Mouse (Mus musculus): ENCODE results near the gene Dock1.
A peak's percentile ranks its signal among the peaks of the same experiment; 100 is the strongest.

The Dock1 gene

GRCm38 (mm10) chr7:134757605-134758004, 87.2 kb downstream of the Dock1 start:
- DNase-seq: no peak

- no peak for DNase-seq
Measured at GRCm38 (mm10) chr7:134761799-134762198, 91.3 kb downstream of the Dock1 start.

GRCm38 (mm10) chr7:134765130-134765529, 94.7 kb downstream of the Dock1 start:
- DNase-seq: no peak

GRCm38 (mm10) chr7:134771314-134771713, 100.9 kb downstream of the Dock1 start:
- DNase-seq: no peak

- peak; percentile 3 for DNase-seq
Measured at GRCm38 (mm10) chr7:134772363-134772762, 101.9 kb downstream of the Dock1 start.

GRCm38 (mm10) chr7:134772867-134773590, 102.6 kb downstream of the Dock1 start:
- no peak for DNase-seq

- no peak for DNase-seq
Measured at GRCm38 (mm10) chr7:134773761-134774415, 103.4 kb downstream of the Dock1 start.

- no peak for DNase-seq
Measured at GRCm38 (mm10) chr7:134774468-134775162, 104.2 kb downstream of the Dock1 start.

- no peak for DNase-seq
Measured at GRCm38 (mm10) chr7:134775671-134776070, 105.2 kb downstream of the Dock1 start.

GRCm38 (mm10) chr7:134776306-134776705, 105.9 kb downstream of the Dock1 start:
- DNase-seq: no peak

- DNase-seq: no peak
Measured at GRCm38 (mm10) chr7:134779761-134780160, 109.3 kb downstream of the Dock1 start.

- DNase-seq: no peak
Measured at GRCm38 (mm10) chr7:134787110-134787509, 116.7 kb downstream of the Dock1 start.

GRCm38 (mm10) chr7:134794889-134795288, 124.4 kb downstream of the Dock1 start:
- DNase-seq: no peak

GRCm38 (mm10) chr7:134800079-134800478, 129.6 kb downstream of the Dock1 start:
- DNase-seq: peak; percentile 5

- DNase-seq: no peak
Measured at GRCm38 (mm10) chr7:134804422-134804821, 134.0 kb downstream of the Dock1 start.

- DNase-seq: no peak
Measured at GRCm38 (mm10) chr7:134806799-134807198, 136.3 kb downstream of the Dock1 start.

GRCm38 (mm10) chr7:134808406-134808805, 138.0 kb downstream of the Dock1 start:
- no peak for DNase-seq

GRCm38 (mm10) chr7:134809241-134809975, 139.0 kb downstream of the Dock1 start:
- DNase-seq: no peak

GRCm38 (mm10) chr7:134818471-134818870, 148.0 kb downstream of the Dock1 start:
- DNase-seq: no peak

GRCm38 (mm10) chr7:134821264-134821663, 150.8 kb downstream of the Dock1 start:
- no peak for DNase-seq

- DNase-seq: no peak
Measured at GRCm38 (mm10) chr7:134822006-134822405, 151.6 kb downstream of the Dock1 start.

GRCm38 (mm10) chr7:134823891-134824290, 153.4 kb downstream of the Dock1 start:
- no peak for DNase-seq

GRCm38 (mm10) chr7:134840066-134840465, 169.6 kb downstream of the Dock1 start:
- no peak for DNase-seq

Data from lung, postnatal 10 days (tissue).